Mouse (Mus musculus) intestine, postnatal 0 days (tissue): ENCODE measurements around the gene Ccdc14. TPM values are rescaled to one million over a fixed set of nuclear protein-coding genes. Genes with fewer than 3 reads are reported as not detected.
"Not testable (repeated sequence)": the region's sequence is repeated elsewhere in the genome, so short reads cannot be mapped to it uniquely, and the experiment has no call there.

Experiments used
- ATAC-seq: fragments of 200-750 bp; cut with Nextera tagmentation; 2 replicates; pipeline ENCODE4 v1.8.0; 2017; ENCODE audit warnings: mild to moderate bottlenecking, moderate TSS enrichment, moderate library complexity
- H3K27ac ChIP-seq: fragments of 300-500 bp; sonication (generic); 2 replicates; pipeline ENCODE4 v1.5.1; 2014; ENCODE audit warnings: mild to moderate bottlenecking, low read depth, low read length, moderate library complexity
- H3K27me3 ChIP-seq: fragments of 300-500 bp; sonication (generic); replicated peaks from 2 replicates; pipeline ENCODE4 v1.6.1; 2014; ENCODE audit warnings: low read length, mixed read lengths; ENCODE audit not compliant: control insufficient read depth, insufficient read depth
- H3K36me3 ChIP-seq: fragments of 300-500 bp; sonication (generic); 2 replicates; pipeline ENCODE4 v1.6.1; 2014; ENCODE audit warnings: mild to moderate bottlenecking, moderate library complexity; ENCODE audit not compliant: control insufficient read depth, insufficient read depth
- H3K4me1 ChIP-seq: fragments of 300-500 bp; sonication (generic); replicated peaks from 2 replicates; pipeline ENCODE4 v1.6.1; 2014; ENCODE audit warnings: antibody characterized with exemption, low read length, mixed read lengths; ENCODE audit not compliant: control insufficient read depth, insufficient read depth
- H3K4me2 ChIP-seq: fragments of 300-500 bp; sonication (generic); replicated peaks from 2 replicates; pipeline ENCODE4 v1.6.1; 2014; ENCODE audit warnings: low read depth, mild to moderate bottlenecking, moderate library complexity
- H3K4me3 ChIP-seq: fragments of 300-500 bp; sonication (generic); 2 replicates; pipeline ENCODE4 v1.5.1; 2014; ENCODE audit warnings: low read depth, low read length
- H3K9ac ChIP-seq: fragments of 300-500 bp; sonication (generic); 2 replicates; pipeline ENCODE4 v1.6.1; 2014; ENCODE audit warnings: mild to moderate bottlenecking, low read depth, low read length
- H3K9me3 ChIP-seq: fragments of 300-500 bp; sonication (generic); 2 replicates; pipeline ENCODE4 v1.6.1; 2016; ENCODE audit warnings: mixed run types; ENCODE audit not compliant: control insufficient read depth
- CTCF ChIP-seq: sonication (generic); IDR thresholded peaks from 2 replicates; pipeline ENCODE4 v1.5.1; 2016; ENCODE audit warnings: low read depth, mild to moderate bottlenecking, control low read depth, antibody characterized with exemption, moderate library complexity
- WGBS: fragments of 180-500 bp; shearing (Covaris S2); extraction: QIAGEN DNeasy Blood & Tissue Kit; methylation state at CpG from one replicate; pipeline ENCODE4 v1.1.7; 2014; 5-methylcytosine and 5-hydroxymethylcytosine counted together
- polyA plus RNA-seq: library from polyadenylated mRNA; unstranded; fragments of >200 nt; fragmentation: Nextera tagmentation; extraction: Ambion mirVana; gene quantifications from 2 replicates; pipeline ENCODE4 v1.2.1, GENCODE M21; 2015

The Ccdc14 gene
- polyA plus RNA-seq, 1 experiment from 2014 or later = 1.7 TPM

DNA sequence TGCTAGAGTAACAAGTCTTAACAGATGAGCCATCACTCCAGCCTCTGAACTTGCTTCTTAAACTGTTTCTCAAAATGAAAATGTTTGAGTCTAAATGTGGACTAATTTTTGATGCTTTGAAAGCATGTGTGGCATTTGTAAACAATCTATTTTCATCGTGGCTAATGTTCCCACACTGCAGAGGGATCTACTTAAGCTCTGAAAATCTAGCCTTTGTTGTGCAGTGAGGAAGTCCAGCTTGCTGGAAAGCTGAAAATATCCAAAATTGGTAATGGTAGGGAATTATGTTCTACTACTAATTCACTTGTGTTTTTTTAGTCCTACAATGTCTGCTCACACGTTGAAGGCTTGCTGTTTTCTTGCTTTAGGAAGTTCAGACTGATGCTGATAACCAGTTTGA lies 15.6 kb downstream of the Ccdc14 start:
- no peak for TF ChIP-seq CTCF
- H3K27me3 ChIP-seq = no peaks in the 10 kb centered on the region
- H3K4me3 ChIP-seq = no peak overlapping the region
- no peak overlapping the region for H3K4me2 ChIP-seq
- 0 out of 2 replicates have a peak overlapping the region, but pooled peaks have one; percentile 61 for H3K27ac ChIP-seq
- H3K4me1 ChIP-seq = no peaks in the 10 kb centered on the region
- no peak overlapping the region for H3K9ac ChIP-seq
- H3K36me3 ChIP-seq = peaks cover 14% of the 10 kb centered on the region
- WGBS = 59% methylated on average over 2 of the region's 2 CpGs
- no peaks in the 10 kb centered on the region for H3K9me3 ChIP-seq
- ATAC-seq = no peak

DNA sequence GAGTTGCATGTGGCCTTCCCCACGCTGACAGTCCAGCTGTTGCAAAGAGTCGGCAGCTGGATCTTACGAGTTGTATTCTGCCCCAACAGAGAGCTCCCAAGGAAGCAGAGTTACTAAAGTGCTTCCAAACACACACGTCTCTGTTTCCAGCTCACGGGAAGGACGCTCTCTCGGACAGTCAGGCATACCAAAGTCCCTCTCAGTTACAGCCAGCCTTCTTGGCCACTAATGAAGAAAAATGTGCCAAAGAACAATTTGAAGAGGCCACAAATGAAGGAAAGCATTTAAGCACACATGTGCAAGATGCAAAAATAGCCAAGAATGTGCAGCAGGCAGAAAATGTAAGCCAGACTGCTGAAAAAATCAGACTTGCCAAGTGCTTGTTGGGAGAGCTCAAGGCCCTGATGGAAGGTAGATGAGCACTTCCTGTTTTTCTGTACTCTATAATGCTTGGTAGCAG lies 16.1 kb downstream of the Ccdc14 start:
- ATAC-seq = no peak
- Histone ChIP-seq H3K4me3 (no peak overlapping the region), H3K36me3 (peaks cover 14% of the 10 kb centered on the region), H3K4me1 (no peaks in the 10 kb centered on the region), H3K9me3 (no peaks in the 10 kb centered on the region), H3K4me2 (no peak overlapping the region), H3K9ac (no peak overlapping the region), H3K27ac (peak overlapping the region; percentile 61; the same call in 1 of the 2 replicates), H3K27me3 (no peaks in the 10 kb centered on the region)
- 65% methylated on average over 7 of the region's 7 CpGs for WGBS
- TF ChIP-seq CTCF = no peak

DNA sequence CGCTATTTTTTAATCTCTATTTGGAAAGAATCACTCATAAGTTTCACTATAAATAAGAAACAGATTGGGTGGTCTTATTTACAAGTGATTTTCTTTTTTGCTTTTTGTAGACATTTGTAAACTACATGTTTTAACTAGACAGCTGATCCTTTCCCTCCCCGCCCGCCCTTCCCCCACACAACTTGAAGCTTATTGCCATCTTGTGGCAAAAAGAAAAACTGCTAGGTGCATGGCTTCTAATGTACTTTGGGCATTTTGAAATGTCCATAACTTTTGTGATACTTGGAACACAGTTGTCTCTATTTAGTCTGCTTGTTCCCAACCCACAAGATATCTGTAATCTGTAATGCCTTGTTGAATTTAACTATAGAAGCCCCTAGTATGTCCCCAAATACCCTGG lies 21.1 kb downstream of the Ccdc14 start:
- Histone ChIP-seq H3K4me2 (no peak overlapping the region), H3K4me1 (no peaks in the 10 kb centered on the region), H3K9me3 (no peaks in the 10 kb centered on the region), H3K9ac (no peak overlapping the region), H3K36me3 (peaks cover 10% of the 10 kb centered on the region), H3K27ac (no peak overlapping the region), H3K4me3 (no peak overlapping the region), H3K27me3 (no peaks in the 10 kb centered on the region)
- no peak for ATAC-seq
- 83% methylated on average over 3 of the region's 3 CpGs for WGBS
- peak; percentile 72 for TF ChIP-seq CTCF

DNA sequence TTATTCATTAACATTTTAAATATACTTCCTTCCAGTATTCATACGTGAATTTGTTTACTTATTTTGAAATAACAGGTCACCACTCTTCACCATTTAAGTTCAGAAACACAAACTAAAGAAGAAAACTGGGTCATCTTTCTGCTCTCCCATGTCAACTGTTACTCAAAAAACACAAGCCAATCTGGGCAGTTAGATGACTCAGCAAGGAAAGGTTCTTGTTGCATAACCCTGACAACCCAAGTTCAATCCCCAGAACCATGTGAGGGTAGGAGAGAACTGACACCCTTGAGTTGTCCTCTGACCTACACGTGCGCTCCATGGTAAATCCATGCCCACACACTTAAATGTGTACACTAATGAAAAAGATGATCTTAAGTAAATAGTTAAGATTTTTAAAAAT lies 34.7 kb downstream of the Ccdc14 start:
- no peak for ATAC-seq
- 88% methylated on average over 3 of the region's 3 CpGs for WGBS
- H3K9ac ChIP-seq = no peak overlapping the region

DNA sequence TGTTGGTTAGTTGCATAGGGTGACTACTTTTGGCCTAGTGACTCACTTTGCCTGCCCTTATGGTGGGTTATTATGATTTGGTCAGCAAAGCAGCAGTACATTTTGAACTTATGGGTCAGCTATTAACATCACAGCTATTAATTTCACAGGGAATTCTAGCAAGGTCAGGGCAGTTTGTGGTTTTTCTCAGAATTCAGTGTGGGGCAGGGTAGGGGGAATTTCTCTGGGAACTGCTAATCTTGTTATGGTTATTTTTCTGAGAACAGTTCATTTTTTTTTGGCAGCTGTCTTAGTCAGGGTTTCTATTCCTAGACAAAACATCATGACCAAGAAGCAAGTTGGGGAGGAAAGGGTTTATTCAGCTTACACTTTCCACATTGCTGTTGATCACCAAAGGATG lies 38.2 kb downstream of the Ccdc14 start:
- ATAC-seq, H3K36me3 ChIP-seq, H3K4me2 ChIP-seq, H3K4me1 ChIP-seq, H3K4me3 ChIP-seq, H3K27ac ChIP-seq, H3K9ac ChIP-seq, H3K9me3 ChIP-seq, H3K27me3 ChIP-seq: not testable (repeated sequence)

More for the DNA sequence above, 34.7 kb downstream of the Ccdc14 start:
- H3K4me1 ChIP-seq = no peaks in the 10 kb centered on the region
- no peak for TF ChIP-seq CTCF
- no peak overlapping the region for H3K27ac ChIP-seq
- H3K9me3 ChIP-seq = no peaks in the 10 kb centered on the region
- no peak overlapping the region for H3K4me2 ChIP-seq
- H3K27me3 ChIP-seq = no peaks in the 10 kb centered on the region
- H3K36me3 ChIP-seq = peaks cover 12% of the 10 kb centered on the region; the same call in 1 of the 2 replicates
- H3K4me3 ChIP-seq = no peak overlapping the region

DNA sequence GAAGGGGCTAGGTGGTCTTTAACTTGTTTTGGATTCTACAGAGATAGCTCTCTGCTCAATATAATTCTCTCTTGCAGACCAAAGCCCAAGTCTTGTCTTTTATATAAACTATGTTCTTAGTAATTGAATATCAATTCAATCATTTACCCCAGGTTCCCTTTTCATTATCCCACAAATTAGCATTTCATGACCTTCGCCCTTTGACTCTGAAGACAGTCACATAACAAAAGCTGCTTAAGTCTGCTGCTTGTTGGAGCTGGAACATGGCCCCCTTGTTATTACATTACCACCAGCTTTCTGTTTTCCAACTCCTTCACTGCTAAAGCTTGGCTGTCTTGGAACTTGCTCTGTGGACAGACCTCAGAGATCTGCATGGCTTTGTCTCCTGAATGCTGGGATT lies 39.0 kb downstream of the Ccdc14 start:
- H3K27me3 ChIP-seq = no peaks in the 10 kb centered on the region
- TF ChIP-seq CTCF = no peak
- 97% methylated on average over 1 of the region's 1 CpGs for WGBS

DNA sequence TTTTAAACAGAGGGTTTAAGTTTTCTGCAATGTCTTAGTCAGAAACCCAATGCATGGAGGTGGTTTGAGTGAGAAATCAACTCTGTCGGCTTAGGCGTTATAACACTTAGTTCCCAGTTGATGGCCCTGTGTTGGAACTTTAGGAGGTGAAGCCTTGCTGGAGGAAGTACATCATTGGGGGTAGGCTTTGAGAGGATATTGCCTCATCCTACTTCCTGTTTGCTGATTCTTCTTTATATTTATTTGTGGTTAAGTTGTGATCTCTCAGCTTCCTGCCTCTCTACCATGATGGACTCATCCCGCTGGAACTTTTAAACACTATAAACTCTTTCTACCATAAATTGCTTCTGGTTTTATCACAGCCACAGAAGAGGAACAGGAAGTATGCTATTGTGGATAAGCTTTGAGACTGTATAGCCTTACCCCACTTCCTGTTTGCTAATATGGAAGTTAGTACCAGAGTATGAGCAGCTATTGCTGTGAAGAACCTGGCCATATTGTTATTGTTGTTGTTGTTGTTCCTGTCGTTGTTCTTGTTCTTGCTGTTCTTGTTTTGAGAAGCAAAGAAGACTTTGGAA lies 48.3 kb downstream of the Ccdc14 start:
- Histone ChIP-seq H3K27ac (no peak overlapping the region), H3K9me3 (no peaks in the 10 kb centered on the region), H3K36me3 (no peaks in the 10 kb centered on the region), H3K27me3 (no peaks in the 10 kb centered on the region), H3K4me1 (no peaks in the 10 kb centered on the region), H3K9ac (no peak overlapping the region), H3K4me2 (no peak overlapping the region), H3K4me3 (no peak overlapping the region)
- ATAC-seq = no peak
- WGBS = 85% methylated on average over 4 of the region's 4 CpGs
- no peak for TF ChIP-seq CTCF

More for the DNA sequence above, 39.0 kb downstream of the Ccdc14 start:
- Histone ChIP-seq H3K9me3 (no peaks in the 10 kb centered on the region), H3K27ac (no peak overlapping the region), H3K9ac (no peak overlapping the region), H3K36me3 (peaks cover 3% of the 10 kb centered on the region; the same call in 1 of the 2 replicates), H3K4me2 (no peak overlapping the region), H3K4me3 (no peak overlapping the region), H3K4me1 (no peaks in the 10 kb centered on the region)
- no peak for ATAC-seq
